Mouse (Mus musculus) embryonic fibroblast, embryonic 13.5 days (primary cell): Measurements from ENCODE around the gene Slc6a9. TPM values are rescaled to one million over a fixed set of nuclear protein-coding genes. Genes with fewer than 3 reads are reported as not detected.

Source experiments
- H3K27ac ChIP-seq: 2 replicates; pipeline ENCODE4 v1.5.1; 2012; ENCODE audit warnings: low read length, control low read depth, inconsistent platforms; ENCODE audit not compliant: insufficient read depth
- H3K4me1 ChIP-seq: 2 replicates; pipeline ENCODE4 v1.6.1; 2011; ENCODE audit warnings: low read length; ENCODE audit not compliant: control insufficient read depth, insufficient read depth
- H3K4me3 ChIP-seq: 2 replicates; pipeline ENCODE4 v1.5.1; 2011; ENCODE audit warnings: mild to moderate bottlenecking, control low read depth, low read length; ENCODE audit not compliant: insufficient read depth
- CTCF ChIP-seq: IDR thresholded peaks from 2 replicates; pipeline ENCODE4 v1.5.1; 2011; ENCODE audit warnings: mild to moderate bottlenecking, control low read depth, low read length, moderate library complexity, borderline replicate concordance; ENCODE audit not compliant: insufficient read depth
- POLR2A ChIP-seq: IDR thresholded peaks from 2 replicates; pipeline ENCODE4 v1.6.1; 2011; ENCODE audit warnings: low read depth, mild to moderate bottlenecking, control low read depth, low read length, moderate library complexity
- polyA plus RNA-seq: library from polyadenylated mRNA; stranded (reverse); fragments of >200 nt; gene quantifications from 2 replicates; pipeline ENCODE4 v1.2.4, GENCODE M21; 2011; ENCODE audit warnings: low read depth; ENCODE audit not compliant: missing spikeins, insufficient read length

The Slc6a9 gene
- polyA plus RNA-seq, 1 experiment, result 44.0 TPM

- TF ChIP-seq CTCF (no peak), POLR2A (no peak)
Measured at GRCm38 (mm10) chr4:117869317-117869716, 35.0 kb downstream of the Slc6a9 start.

GRCm38 (mm10) chr4:117870437-117870836 lies 36.1 kb downstream of the Slc6a9 start:
- TF ChIP-seq POLR2A, result no peak
- no peak for TF ChIP-seq CTCF
- Histone ChIP-seq H3K4me3 (no peak overlapping the region), H3K27ac (no peak overlapping the region), H3K4me1 (peaks cover 4% of the 10 kb centered on the region)

More at GRCm38 (mm10) chr4:117869317-117869716, 35.0 kb downstream of the Slc6a9 start:
- Histone ChIP-seq H3K27ac (no peak overlapping the region), H3K4me3 (no peak overlapping the region), H3K4me1 (peaks cover 4% of the 10 kb centered on the region)

GRCm38 (mm10) chr4:117871787-117872186 lies 37.5 kb downstream of the Slc6a9 start:
- H3K27ac ChIP-seq, result no peak overlapping the region
- TF ChIP-seq CTCF, result no peak
- TF ChIP-seq POLR2A, result no peak

GRCm38 (mm10) chr4:117872471-117872886 lies 38.2 kb downstream of the Slc6a9 start, which contains the start of gene Ccdc24:
TSS of gene Ccdc24 (minus strand) at chr4:117872557.
- no peak within 1 kb of the TSS for H3K4me3 ChIP-seq
- no peaks in the 10 kb centered on the region for H3K4me1 ChIP-seq
- no peak within 1 kb of the TSS for H3K27ac ChIP-seq
- TF ChIP-seq POLR2A (no peak), CTCF (no peak)

More at GRCm38 (mm10) chr4:117871787-117872186, 37.5 kb downstream of the Slc6a9 start:
- H3K4me3 ChIP-seq, result no peak overlapping the region
- no peaks in the 10 kb centered on the region for H3K4me1 ChIP-seq

DNA sequence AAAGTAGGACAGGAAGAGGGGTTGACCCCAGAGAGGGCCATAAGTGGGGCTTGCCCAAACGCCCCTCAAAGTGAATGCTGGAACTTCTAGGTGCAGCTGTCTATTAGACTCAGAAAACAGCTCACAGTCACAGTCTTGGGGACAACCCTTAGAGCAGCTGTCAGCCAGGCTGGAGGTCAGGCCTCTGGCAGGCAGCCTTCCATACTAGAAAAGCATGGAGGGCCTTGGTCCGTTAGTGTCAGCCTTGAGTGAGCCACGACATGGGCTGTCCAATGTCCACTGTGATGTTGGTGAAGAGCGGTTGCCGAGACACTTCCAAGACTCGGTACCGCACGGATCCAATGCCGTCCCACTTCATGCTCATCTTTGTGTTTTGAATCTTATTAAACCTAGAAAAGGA lies 39.3 kb downstream of the Slc6a9 start:
- Histone ChIP-seq H3K27ac (no peak overlapping the region), H3K4me3 (no peak overlapping the region), H3K4me1 (no peaks in the 10 kb centered on the region)
- TF ChIP-seq POLR2A (no peak), CTCF (no peak)

DNA sequence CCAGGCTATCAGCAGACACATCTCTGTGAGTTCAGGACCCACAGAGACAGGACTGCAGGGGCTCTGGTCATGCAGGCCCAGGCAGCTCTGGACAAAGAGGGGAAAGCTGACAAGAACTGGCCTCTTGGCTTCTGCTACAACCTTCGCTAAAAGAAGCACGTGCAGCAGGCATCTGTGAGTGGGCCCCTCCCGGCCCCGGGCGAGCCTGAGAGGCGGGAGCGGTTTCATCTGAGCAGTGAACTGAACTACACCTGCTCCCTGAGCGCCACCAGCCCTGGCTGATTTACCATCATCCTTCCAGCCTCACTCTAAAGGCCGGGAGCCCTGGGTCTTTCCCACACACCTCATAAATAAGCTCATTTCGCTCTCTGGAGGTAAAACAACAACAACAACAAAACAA lies 44.0 kb downstream of the Slc6a9 start:
- Histone ChIP-seq H3K27ac (no peak overlapping the region), H3K4me1 (no peaks in the 10 kb centered on the region), H3K4me3 (no peak overlapping the region)
- no peak for TF ChIP-seq POLR2A

- H3K4me3 ChIP-seq, result no peak overlapping the region
- H3K27ac ChIP-seq, result no peak overlapping the region
- no peaks in the 10 kb centered on the region for H3K4me1 ChIP-seq
- no peak for TF ChIP-seq CTCF
- TF ChIP-seq POLR2A, result no peak
Measured at GRCm38 (mm10) chr4:117878703-117879102, 44.4 kb downstream of the Slc6a9 start.

GRCm38 (mm10) chr4:117882701-117883691 lies 48.7 kb downstream of the Slc6a9 start, which contains the start of gene B4galt2:
TSS of gene B4galt2 (minus strand) at chr4:117883487.
- Histone ChIP-seq H3K4me1 (no peaks in the 10 kb centered on the region; the same call in 1 of the 2 replicates), H3K4me3 (peak within 1 kb of the TSS; percentile 59), H3K27ac (no peak within 1 kb of the TSS)
- TF ChIP-seq POLR2A, result peak; percentile 67
- TF ChIP-seq CTCF, result no peak

- Histone ChIP-seq H3K4me3 (peak overlapping the region; percentile 59; the same call in 1 of the 2 replicates), H3K27ac (no peak overlapping the region), H3K4me1 (no peaks in the 10 kb centered on the region; the same call in 1 of the 2 replicates)
- TF ChIP-seq POLR2A, result no peak
- TF ChIP-seq CTCF, result no peak
Measured at GRCm38 (mm10) chr4:117884146-117884545, 49.8 kb downstream of the Slc6a9 start.

GRCm38 (mm10) chr4:117885093-117885492 lies 50.8 kb downstream of the Slc6a9 start:
- Histone ChIP-seq H3K4me1 (no peaks in the 10 kb centered on the region; the same call in 1 of the 2 replicates), H3K27ac (no peak overlapping the region), H3K4me3 (no peak overlapping the region)
- no peak for TF ChIP-seq CTCF
- no peak for TF ChIP-seq POLR2A
